Mouse (Mus musculus): ENCODE data around the gene Tmc3. TPM values are rescaled to one million over a fixed set of nuclear protein-coding genes. Genes with fewer than 3 reads are reported as not detected.

Tmc3 gene
- polyA plus RNA-seq, 2 experiments: 0.96 to 1.5 TPM

- ATAC-seq (ENCODE audit: low FRiP score, low read depth) (no peak), DNase-seq (ENCODE audit: low spot score) (no peak)
- no peaks in the 10 kb centered on the region for H3K4me1 ChIP-seq (ENCODE audit: control insufficient read depth, insufficient read depth, low read length)
- 86% methylated on average over 1 of the region's 1 CpGs for WGBS
- H3K36me3 ChIP-seq (ENCODE audit: control insufficient read depth, insufficient read depth, low read length): no peaks in the 10 kb centered on the region
- H3K27me3 ChIP-seq (ENCODE audit: control insufficient read depth, insufficient read depth, low read length): no peaks in the 10 kb centered on the region
- H3K9ac ChIP-seq (ENCODE audit: low read depth, low read length, severe bottlenecking): no peak overlapping the region
- no peak overlapping the region for H3K27ac ChIP-seq (replicated peaks; ENCODE audit: low read depth, low read length)
- H3K9me3 ChIP-seq (ENCODE audit: control insufficient read depth, low read length): no peaks in the 10 kb centered on the region
- H3K4me2 ChIP-seq (replicated peaks; ENCODE audit: low read depth, low read length, severe bottlenecking): no peak overlapping the region
- no peak overlapping the region for H3K4me3 ChIP-seq (replicated peaks; ENCODE audit: low read length)
- TF ChIP-seq POLR2A (IDR thresholded peaks at IDR 0.05; ENCODE audit: borderline replicate concordance, extremely low read depth, insufficient read depth, insufficient read length): no peak
Measured at GRCm38 (mm10) chr7:83611886-83612285, 27.2 kb downstream of the Tmc3 start.

GRCm38 (mm10) chr7:83615272-83615671 is 30.5 kb downstream of the Tmc3 start:
- Histone ChIP-seq H3K4me1 (ENCODE audit: control insufficient read depth, insufficient read depth, low read length) (peaks cover 4% of the 10 kb centered on the region), H3K4me3 (replicated peaks; ENCODE audit: low read length) (no peak overlapping the region), H3K4me2 (replicated peaks; ENCODE audit: low read depth, low read length, severe bottlenecking) (no peak overlapping the region), H3K27ac (replicated peaks; ENCODE audit: low read depth, low read length) (no peak overlapping the region), H3K9me3 (ENCODE audit: control insufficient read depth, low read length) (no peaks in the 10 kb centered on the region), H3K27me3 (ENCODE audit: control insufficient read depth, insufficient read depth, low read length) (no peaks in the 10 kb centered on the region), H3K9ac (ENCODE audit: low read depth, low read length, severe bottlenecking) (no peak overlapping the region), H3K36me3 (ENCODE audit: control insufficient read depth, insufficient read depth, low read length) (no peaks in the 10 kb centered on the region)
- DNase-seq (ENCODE audit: low spot score) (no peak), ATAC-seq (ENCODE audit: low FRiP score, low read depth) (no peak)
- no peak for TF ChIP-seq POLR2A (IDR thresholded peaks at IDR 0.05; ENCODE audit: borderline replicate concordance, extremely low read depth, insufficient read depth, insufficient read length)
- WGBS: 84% methylated on average over 3 of the region's 3 CpGs

DNA sequence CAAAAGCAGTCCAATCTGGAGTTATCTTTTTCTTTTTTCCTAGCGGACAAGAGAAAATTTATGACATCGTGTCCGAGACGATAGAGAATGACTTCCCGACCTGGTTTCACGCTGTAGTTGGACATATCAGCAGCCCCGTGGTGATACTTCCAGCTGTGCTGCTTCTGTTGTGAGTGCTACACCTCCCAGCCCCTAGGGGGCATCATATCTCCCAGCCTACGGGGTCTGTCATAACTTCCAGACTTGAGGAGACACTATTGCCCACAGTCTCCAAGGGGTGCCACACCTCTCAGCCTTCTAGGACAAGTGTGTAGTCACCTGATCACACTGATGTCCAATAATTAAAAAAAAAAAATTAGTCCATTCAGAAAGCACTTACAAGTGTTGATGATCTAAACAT is 31.1 kb downstream of the Tmc3 start:
- no peak for DNase-seq (ENCODE audit: low spot score)

GRCm38 (mm10) chr7:83616268-83616667 is 31.5 kb downstream of the Tmc3 start:
- 87% methylated on average over 3 of the region's 3 CpGs for WGBS

More for the DNA sequence above, 31.1 kb downstream of the Tmc3 start:
- no peaks in the 10 kb centered on the region for H3K9me3 ChIP-seq (ENCODE audit: control insufficient read depth, low read length)
- no peaks in the 10 kb centered on the region for H3K27me3 ChIP-seq (ENCODE audit: control insufficient read depth, insufficient read depth, low read length)
- TF ChIP-seq POLR2A (IDR thresholded peaks at IDR 0.05; ENCODE audit: borderline replicate concordance, extremely low read depth, insufficient read depth, insufficient read length): no peak
- H3K4me2 ChIP-seq (replicated peaks; ENCODE audit: low read depth, low read length, severe bottlenecking): no peak overlapping the region
- WGBS: 88% methylated on average over 8 of the region's 8 CpGs
- H3K4me3 ChIP-seq (replicated peaks; ENCODE audit: low read length): no peak overlapping the region
- ATAC-seq (ENCODE audit: low FRiP score, low read depth): no peak
- H3K9ac ChIP-seq (ENCODE audit: low read depth, low read length, severe bottlenecking): no peak overlapping the region
- peaks cover 4% of the 10 kb centered on the region for H3K4me1 ChIP-seq (ENCODE audit: control insufficient read depth, insufficient read depth, low read length)
- no peak overlapping the region for H3K27ac ChIP-seq (replicated peaks; ENCODE audit: low read depth, low read length)
- no peaks in the 10 kb centered on the region for H3K36me3 ChIP-seq (ENCODE audit: control insufficient read depth, insufficient read depth, low read length)

GRCm38 (mm10) chr7:83618709-83619108 is 34.0 kb downstream of the Tmc3 start:
- H3K27ac ChIP-seq (replicated peaks; ENCODE audit: low read depth, low read length): no peak overlapping the region
- H3K4me3 ChIP-seq (replicated peaks; ENCODE audit: low read length): no peak overlapping the region
- no peak overlapping the region for H3K9ac ChIP-seq (ENCODE audit: low read depth, low read length, severe bottlenecking)
- no peaks in the 10 kb centered on the region for H3K36me3 ChIP-seq (ENCODE audit: control insufficient read depth, insufficient read depth, low read length)
- H3K4me1 ChIP-seq (ENCODE audit: control insufficient read depth, insufficient read depth, low read length): peaks cover 4% of the 10 kb centered on the region
- no peaks in the 10 kb centered on the region for H3K9me3 ChIP-seq (ENCODE audit: control insufficient read depth, low read length)
- ATAC-seq (ENCODE audit: low FRiP score, low read depth) (no peak), DNase-seq (ENCODE audit: low spot score) (no peak)
- 93% methylated on average over 1 of the region's 1 CpGs for WGBS
- no peak overlapping the region for H3K4me2 ChIP-seq (replicated peaks; ENCODE audit: low read depth, low read length, severe bottlenecking)
- H3K27me3 ChIP-seq (ENCODE audit: control insufficient read depth, insufficient read depth, low read length): no peaks in the 10 kb centered on the region
- TF ChIP-seq POLR2A (IDR thresholded peaks at IDR 0.05; ENCODE audit: borderline replicate concordance, extremely low read depth, insufficient read depth, insufficient read length): no peak

More at GRCm38 (mm10) chr7:83616268-83616667, 31.5 kb downstream of the Tmc3 start:
- ATAC-seq (ENCODE audit: low FRiP score, low read depth) (no peak), DNase-seq (ENCODE audit: low spot score) (no peak)
- no peak overlapping the region for H3K4me3 ChIP-seq (replicated peaks; ENCODE audit: low read length)
- no peak overlapping the region for H3K27ac ChIP-seq (replicated peaks; ENCODE audit: low read depth, low read length)
- TF ChIP-seq POLR2A (IDR thresholded peaks at IDR 0.05; ENCODE audit: borderline replicate concordance, extremely low read depth, insufficient read depth, insufficient read length): no peak
- H3K36me3 ChIP-seq (ENCODE audit: control insufficient read depth, insufficient read depth, low read length): no peaks in the 10 kb centered on the region
- H3K9me3 ChIP-seq (ENCODE audit: control insufficient read depth, low read length): no peaks in the 10 kb centered on the region
- H3K4me1 ChIP-seq (ENCODE audit: control insufficient read depth, insufficient read depth, low read length): peaks cover 4% of the 10 kb centered on the region
- no peaks in the 10 kb centered on the region for H3K27me3 ChIP-seq (ENCODE audit: control insufficient read depth, insufficient read depth, low read length)
- H3K4me2 ChIP-seq (replicated peaks; ENCODE audit: low read depth, low read length, severe bottlenecking): no peak overlapping the region
- H3K9ac ChIP-seq (ENCODE audit: low read depth, low read length, severe bottlenecking): no peak overlapping the region

- no peak for TF ChIP-seq POLR2A (IDR thresholded peaks at IDR 0.05; ENCODE audit: borderline replicate concordance, extremely low read depth, insufficient read depth, insufficient read length)
- 97% methylated on average over 6 of the region's 6 CpGs for WGBS
Measured at GRCm38 (mm10) chr7:83622582-83622981, 37.9 kb downstream of the Tmc3 start.

More at GRCm38 (mm10) chr7:83622582-83622981, 37.9 kb downstream of the Tmc3 start:
- ATAC-seq (ENCODE audit: low FRiP score, low read depth): no peak
- Histone ChIP-seq H3K4me2 (replicated peaks; ENCODE audit: low read depth, low read length, severe bottlenecking) (no peak overlapping the region), H3K27me3 (ENCODE audit: control insufficient read depth, insufficient read depth, low read length) (no peaks in the 10 kb centered on the region), H3K4me1 (ENCODE audit: control insufficient read depth, insufficient read depth, low read length) (no peaks in the 10 kb centered on the region), H3K4me3 (replicated peaks; ENCODE audit: low read length) (no peak overlapping the region), H3K9me3 (ENCODE audit: control insufficient read depth, low read length) (no peaks in the 10 kb centered on the region), H3K9ac (ENCODE audit: low read depth, low read length, severe bottlenecking) (no peak overlapping the region), H3K27ac (replicated peaks; ENCODE audit: low read depth, low read length) (no peak overlapping the region), H3K36me3 (ENCODE audit: control insufficient read depth, insufficient read depth, low read length) (no peaks in the 10 kb centered on the region)
- no peak for DNase-seq (ENCODE audit: low spot score)

Data from limb, embryonic 14.5 days (tissue).